Mouse (Mus musculus): ENCODE data around the gene Gpr62. TPM values are rescaled to one million over a fixed set of nuclear protein-coding genes. Genes with fewer than 3 reads are reported as not detected.
A peak's percentile ranks its signal among the peaks of the same experiment; 100 is the strongest.

Gpr62 gene
- total RNA-seq, 1 experiment from 2014 or later, result not detected

DNA sequence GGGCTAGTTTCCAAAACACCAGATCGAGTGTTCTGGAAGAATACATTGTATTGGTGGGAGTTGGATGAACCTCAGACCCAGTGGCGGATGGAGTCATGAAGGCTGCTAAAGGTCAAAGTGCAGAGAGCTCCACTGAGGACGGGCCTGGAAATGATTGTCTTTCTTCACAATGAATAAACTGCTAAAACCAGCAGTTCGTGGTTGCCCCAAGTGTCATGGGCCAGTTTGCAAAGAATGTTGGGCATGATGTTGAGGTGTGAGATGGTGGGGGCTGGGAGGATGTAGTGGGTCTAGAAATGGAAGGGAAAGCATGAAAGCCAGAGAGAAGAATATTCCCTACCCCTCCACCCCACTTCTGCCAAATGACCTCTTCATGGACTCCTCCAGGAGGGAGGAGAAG, 20.9 kb downstream of the Gpr62 start:
- no peak for ATAC-seq (ENCODE audit: extremely low read depth, insufficient number of reproducible peaks, low FRiP score, poor library complexity, severe bottlenecking)

DNA sequence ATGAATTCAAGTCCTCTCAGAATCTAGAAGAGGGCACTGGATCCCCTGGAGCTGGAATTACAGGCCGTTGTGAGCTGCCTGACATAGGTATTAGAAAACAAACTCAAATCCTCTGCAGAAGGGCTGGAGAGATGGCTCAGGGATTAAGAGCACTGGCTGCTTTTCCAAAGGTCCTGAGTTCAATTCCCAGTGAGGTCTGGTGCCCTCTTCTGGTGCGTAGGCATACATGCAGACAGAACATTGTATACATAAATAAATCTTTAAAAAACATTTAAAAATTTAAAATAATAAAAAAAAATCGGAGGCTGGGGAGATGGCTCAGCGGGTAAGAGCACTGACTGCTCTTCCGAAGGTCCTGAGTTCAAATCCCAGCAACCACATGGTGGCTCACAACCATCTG, 23.1 kb downstream of the Gpr62 start:
- ATAC-seq (ENCODE audit: extremely low read depth, insufficient number of reproducible peaks, low FRiP score, poor library complexity, severe bottlenecking), result no peak

DNA sequence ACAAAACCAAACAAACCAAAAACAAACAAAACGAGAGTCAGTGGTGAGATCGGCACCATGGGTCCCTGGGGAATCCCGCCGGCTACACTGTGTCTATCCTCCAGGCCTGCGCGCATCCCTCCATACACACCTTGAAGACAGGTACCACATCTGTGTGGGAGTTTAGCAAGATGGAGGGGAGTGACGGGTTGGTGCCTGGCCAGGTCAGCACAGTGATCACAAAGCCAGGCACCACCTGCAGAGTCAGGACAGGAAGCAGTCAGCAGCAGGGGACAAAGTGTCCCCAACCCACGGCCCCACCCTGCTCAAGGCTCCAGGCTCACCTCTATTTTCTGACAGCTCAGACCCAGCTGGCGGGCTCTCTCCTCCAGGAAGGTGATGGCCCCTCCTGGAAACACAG, 29.2 kb downstream of the Gpr62 start:
- no peak for ATAC-seq (ENCODE audit: extremely low read depth, insufficient number of reproducible peaks, low FRiP score, poor library complexity, severe bottlenecking)

DNA sequence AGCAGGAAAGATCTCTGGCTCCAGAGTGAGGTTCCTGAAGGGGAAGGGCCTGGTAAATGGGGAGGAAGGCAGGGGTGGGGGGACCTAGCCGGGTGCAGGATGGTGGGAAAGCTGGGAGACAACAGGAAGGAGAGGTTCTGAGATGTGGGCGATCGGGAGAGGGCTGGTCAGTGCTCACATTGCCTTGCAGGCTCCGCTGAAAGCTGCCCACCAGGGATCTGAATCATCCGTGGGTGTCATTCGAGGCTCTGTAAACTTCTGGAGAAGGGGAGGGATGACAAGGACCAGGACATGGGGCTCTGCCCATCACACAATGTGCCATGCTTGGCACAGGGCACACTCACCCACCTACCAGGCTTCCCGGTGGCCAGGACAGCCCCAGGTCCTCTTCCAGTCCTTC, 32.3 kb downstream of the Gpr62 start:
- no peak for ATAC-seq (ENCODE audit: extremely low read depth, insufficient number of reproducible peaks, low FRiP score, poor library complexity, severe bottlenecking)

DNA sequence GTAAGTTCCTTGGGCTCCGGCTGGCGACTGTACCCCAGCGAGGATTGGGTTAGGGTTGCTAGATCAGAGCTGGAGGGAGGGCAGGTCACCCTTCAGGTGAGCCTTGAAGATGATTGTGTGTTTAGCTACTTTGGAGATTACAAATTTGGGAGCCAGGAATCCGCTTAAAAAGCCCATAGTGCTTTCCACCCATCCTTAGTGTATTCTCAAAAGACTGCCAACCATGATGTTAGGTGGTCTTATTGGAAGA, 35.8 kb downstream of the Gpr62 start:
- no peak for ATAC-seq (ENCODE audit: extremely low read depth, insufficient number of reproducible peaks, low FRiP score, poor library complexity, severe bottlenecking)

DNA sequence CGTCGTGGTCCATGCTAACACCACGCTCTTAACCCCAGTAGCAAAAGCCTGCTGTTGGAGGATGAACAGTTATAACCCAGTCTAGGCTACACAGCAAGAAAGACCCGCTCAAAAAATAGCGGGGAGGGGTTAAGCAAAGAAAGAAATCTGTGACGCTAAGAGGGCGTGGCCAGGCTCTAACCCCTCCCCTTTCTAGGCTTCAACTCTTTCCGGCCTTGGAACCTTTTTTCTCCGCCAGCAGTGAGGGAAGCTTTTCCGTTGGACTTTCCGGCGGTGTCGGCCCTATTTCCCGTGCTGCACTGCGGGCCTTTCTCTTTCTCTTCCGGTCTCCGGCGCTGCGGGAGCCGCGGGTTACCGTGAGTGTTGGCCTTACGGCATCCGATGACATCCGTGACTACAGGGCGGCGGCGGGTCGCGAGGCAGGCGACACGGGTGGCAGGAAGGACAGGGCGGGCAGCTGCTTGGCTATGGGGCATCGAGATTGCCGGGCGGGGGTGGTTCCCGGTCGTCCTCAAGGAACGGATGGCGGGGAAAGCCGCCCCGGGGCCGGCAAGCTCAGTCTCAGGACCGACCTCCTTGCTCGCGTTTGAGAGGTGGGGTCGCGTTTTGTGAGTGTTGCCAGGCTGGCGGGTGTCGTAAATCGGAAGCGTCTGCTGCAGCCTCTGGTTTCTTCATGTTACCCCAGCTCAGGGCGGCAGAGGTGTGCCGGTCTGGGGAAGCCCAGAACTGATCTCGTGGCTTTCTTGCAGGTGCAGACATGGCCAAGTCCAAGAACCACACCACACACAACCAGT, 36.3 kb downstream of the Gpr62 start, which contains the start of gene Rpl29:
Rpl29 (plus strand) TSS at position 234 of the 794 bp plus-strand sequence.
- ATAC-seq (ENCODE audit: extremely low read depth, insufficient number of reproducible peaks, low FRiP score, poor library complexity, severe bottlenecking), result peak; percentile 95

DNA sequence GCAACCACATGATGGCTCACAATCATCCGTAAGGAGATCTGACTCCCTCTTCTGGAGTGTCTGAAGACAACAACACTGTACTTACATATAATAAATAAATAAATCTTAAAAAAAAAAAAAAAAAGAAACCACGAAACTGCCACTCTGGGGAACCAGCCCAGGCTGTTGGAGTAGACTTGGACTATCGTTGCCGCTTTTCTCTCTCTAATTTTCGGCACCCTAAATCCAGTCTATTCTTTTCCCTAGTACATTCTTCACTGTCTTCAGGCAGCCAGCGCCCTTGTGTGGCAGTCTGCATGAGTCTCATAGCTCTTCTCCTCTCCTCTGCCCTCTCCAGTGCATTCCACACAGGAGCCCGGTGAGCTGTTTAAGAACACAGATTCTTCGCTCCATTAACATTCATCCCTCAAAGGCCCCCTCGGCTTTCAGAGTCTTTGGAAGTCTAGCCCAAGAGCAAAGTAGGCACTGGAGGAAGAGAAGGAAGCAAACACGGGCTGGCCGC, 37.0 kb downstream of the Gpr62 start:
- no peak for ATAC-seq (ENCODE audit: extremely low read depth, insufficient number of reproducible peaks, low FRiP score, poor library complexity, severe bottlenecking)

DNA sequence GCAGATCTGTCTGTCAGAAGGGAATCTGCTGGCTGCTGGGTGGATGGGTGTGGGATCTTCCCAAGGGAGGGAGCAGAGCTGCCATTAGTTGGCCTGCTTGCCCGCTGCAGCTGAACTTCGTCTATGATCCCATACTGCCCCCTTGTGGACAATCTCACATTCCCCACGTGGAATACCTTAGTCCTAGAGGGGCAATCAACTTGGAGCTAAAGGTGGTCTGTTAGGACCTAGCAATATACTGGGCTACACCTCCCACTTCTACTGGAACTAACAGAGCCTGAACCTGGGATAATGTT, 43.9 kb downstream of the Gpr62 start:
- ATAC-seq (ENCODE audit: extremely low read depth, insufficient number of reproducible peaks, low FRiP score, poor library complexity, severe bottlenecking), result peak; percentile 84

DNA sequence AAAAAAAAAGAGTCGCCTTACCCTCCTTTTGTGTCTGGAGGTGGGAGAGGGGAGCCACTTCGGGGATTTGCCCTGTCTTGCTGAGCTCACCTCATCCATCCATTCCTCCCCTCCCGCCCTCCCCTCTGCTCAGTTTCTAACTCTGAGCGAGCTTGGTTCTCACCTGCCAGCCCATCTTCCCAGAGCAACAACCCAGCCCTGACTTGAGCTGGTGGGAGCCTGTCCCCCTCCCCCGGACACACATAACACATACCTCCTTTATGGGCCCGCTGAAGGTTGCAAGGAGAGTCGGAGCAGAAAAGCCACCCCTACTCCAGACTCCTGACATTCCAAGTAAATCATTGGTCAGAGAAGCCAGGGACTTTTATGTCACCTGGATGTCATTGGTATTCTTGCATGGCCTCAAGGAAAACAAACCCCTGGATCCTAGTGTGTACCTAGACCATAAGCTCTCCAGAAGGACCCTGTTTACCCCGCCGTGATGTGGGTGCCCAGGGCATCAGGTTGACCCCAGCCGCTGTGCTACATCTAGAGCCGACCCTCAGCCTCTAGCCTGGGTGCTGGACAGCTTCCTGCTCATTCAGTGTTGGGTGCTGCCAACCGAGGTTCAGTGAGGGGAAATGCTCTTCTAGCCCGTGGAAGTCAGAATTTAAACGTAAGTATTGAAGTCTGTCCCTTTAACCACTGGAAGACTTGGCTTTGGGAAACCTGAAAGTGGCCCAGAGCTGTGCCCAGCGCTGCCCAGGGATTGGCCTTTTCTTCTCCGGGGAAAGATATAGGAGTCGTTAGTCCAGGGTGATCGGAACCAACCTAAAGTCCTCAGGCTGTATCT, 44.5 kb downstream of the Gpr62 start:
- ATAC-seq (ENCODE audit: extremely low read depth, insufficient number of reproducible peaks, low FRiP score, poor library complexity, severe bottlenecking), result no peak

DNA sequence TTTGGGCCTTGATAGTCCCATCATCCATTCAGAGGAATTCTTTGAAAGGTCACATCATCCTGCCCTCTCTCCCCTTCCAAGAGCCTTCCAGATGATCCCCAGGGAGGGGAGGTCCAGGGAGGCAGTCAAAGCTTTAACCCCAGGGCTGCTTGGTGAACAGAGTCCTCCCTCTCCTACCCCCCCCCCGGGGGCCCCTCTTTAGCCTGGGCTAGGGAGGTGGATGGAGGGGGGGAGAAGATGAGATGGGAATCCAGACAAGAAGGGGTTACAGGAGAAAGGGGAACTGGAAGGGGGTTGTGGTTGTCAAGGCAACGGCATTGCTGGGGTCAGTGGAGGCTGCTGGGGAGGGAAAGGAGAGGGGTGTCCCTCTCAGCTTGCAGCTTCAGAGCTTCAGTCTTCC, 45.1 kb downstream of the Gpr62 start:
- ATAC-seq (ENCODE audit: extremely low read depth, insufficient number of reproducible peaks, low FRiP score, poor library complexity, severe bottlenecking), result no peak

DNA sequence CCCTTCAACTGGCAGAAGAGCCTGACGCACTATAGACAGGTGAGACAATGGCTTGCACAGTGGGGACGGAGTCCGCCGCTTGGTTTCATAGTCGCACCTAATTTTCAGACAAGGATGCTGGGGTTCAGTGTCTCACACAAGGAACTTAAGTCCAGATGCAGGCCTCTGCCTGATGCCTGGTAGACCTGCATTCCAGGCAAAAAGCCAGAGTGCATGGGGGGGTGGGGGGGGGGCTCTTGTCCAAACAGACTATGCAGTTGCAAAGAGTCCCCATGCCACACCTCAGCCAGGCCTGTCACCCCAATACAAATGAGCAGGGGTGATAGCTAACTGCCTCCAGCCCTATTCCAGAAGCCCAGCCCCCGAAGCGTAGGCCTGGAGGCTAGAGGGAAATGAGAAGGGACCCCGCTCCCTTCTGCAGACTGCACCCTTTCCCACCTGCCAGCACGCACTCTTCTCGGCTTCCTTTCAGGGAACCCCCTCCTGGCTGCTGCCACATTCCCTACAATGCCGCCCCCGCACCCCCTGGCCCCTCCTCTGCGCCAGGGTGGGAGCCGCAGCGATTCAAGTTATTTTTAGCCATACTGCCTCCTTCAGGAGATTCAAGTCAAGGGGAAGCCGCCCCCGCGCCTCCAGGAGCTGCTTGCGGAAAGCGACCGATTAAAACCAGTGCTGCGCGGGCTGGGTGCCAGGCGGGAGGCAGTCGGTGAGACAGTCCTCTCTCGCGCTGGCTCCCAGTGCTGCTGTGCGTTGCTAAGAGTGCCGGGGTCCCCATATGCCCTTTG, 47.7 kb downstream of the Gpr62 start:
- no peak for ATAC-seq (ENCODE audit: extremely low read depth, insufficient number of reproducible peaks, low FRiP score, poor library complexity, severe bottlenecking)

DNA sequence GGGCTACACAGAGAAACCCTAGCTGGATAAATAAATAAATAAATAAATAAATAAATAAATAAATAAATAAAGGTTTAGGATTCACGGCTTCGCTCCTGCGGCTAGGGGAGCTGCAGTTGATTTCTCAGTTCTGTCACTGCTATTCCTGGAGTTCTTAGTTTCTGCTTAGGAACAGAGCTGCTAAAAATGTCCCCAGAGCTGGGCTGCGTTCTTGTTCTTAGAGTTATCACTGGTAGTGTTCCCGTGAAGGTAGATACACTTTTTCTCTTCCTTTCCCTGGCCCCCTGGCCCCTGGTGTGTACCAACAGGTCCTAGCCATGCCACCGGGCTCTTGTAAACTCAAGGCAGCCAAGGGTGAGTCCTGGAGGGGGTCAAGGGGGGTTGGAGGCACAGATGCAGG, 48.9 kb downstream of the Gpr62 start:
- no peak for ATAC-seq (ENCODE audit: extremely low read depth, insufficient number of reproducible peaks, low FRiP score, poor library complexity, severe bottlenecking)

Other genes starting within 250 kb of the Gpr62 start
- 14.5 and 14.8 TPM in 2 replicates for gene Tlr9, start 243.3 kb downstream of the Gpr62 start, total RNA-seq (2017)
- gene Alas1, start 217.3 kb downstream of the Gpr62 start, total RNA-seq (2017), result 78.1 and 87.3 TPM in 2 replicates
- gene Poc1a, start 184.9 kb downstream of the Gpr62 start, total RNA-seq (2017), result 0.98 and 1.4 TPM in 2 replicates
- gene Dusp7, start 97.3 kb downstream of the Gpr62 start, total RNA-seq (2017), result 18.7 and 22.0 TPM in 2 replicates
- gene Rpl29, start 36.5 kb downstream of the Gpr62 start, total RNA-seq (2017), result 440 and 528 TPM in 2 replicates
- gene Acy1, start 27.6 kb downstream of the Gpr62 start, total RNA-seq (2017), result 5.2 and 5.9 TPM in 2 replicates
- 3.2 and 3.3 TPM in 2 replicates for gene Abhd14b, start 18.5 kb downstream of the Gpr62 start, total RNA-seq (2017)
- gene Abhd14a, start 18.3 kb downstream of the Gpr62 start, total RNA-seq (2017), result 2.2 and 3.3 TPM in 2 replicates
- gene Pcbp4, start 12.6 kb downstream of the Gpr62 start, total RNA-seq (2017), result 1.2 and 5.2 TPM in 2 replicates
- 18.7 and 27.8 TPM in 2 replicates for gene Rrp9, start 10.0 kb upstream of the Gpr62 start, total RNA-seq (2017)
- gene Parp3, start 11.0 kb upstream of the Gpr62 start, total RNA-seq (2017), result 49.8 and 53.4 TPM in 2 replicates
- not detected in 2 replicates for gene Iqcf1, start 34.0 kb upstream of the Gpr62 start, total RNA-seq (2017)
- gene Iqcf5, start 48.6 kb upstream of the Gpr62 start, total RNA-seq (2017), result not detected in 2 replicates
- gene Iqcf3, start 95.7 kb upstream of the Gpr62 start, total RNA-seq (2017), result not detected in 2 replicates
- not detected in 2 replicates for gene Iqcf4, start 105.1 kb upstream of the Gpr62 start, total RNA-seq (2017)
- not detected in 2 replicates for gene Iqcf6, start 160.6 kb upstream of the Gpr62 start, total RNA-seq (2017)
- not detected in 2 replicates for gene Grm2, start 190.1 kb upstream of the Gpr62 start, total RNA-seq (2017)
- 15.2 and 24.6 TPM in 2 replicates for gene Tex264, start 220.0 kb upstream of the Gpr62 start, total RNA-seq (2017)

Data from neutrophil, adult 5-6 weeks (primary cell).